Mouse (Mus musculus): ENCODE results near the gene Aebp2. TPM values are rescaled to one million over a fixed set of nuclear protein-coding genes. Genes with fewer than 3 reads are reported as not detected.

Gene Aebp2
- polyA plus RNA-seq, 1 experiment from 2014 or later: 11.5 TPM

DNA sequence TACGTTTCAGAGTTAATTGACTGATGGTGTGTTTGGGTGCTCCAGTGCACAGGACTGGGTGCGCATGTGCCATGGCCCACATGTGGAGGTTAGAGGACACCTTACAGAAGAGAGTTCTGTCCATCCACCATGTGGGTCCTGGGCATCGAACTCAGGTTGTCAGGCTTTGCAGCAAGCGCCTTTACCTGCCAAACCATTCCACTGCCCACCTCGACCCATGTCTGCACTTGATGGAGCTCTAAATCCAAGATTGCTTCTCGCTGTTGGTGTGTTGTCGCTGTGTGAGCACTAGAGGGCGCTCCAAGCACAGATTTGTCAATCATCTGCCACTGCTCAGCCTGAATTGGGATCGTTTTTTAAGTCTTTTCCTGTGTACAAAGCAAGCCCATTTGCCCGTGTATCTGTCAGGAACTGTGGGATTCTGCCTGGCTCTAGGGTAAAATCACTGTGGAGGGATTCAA lies 92.5 kb downstream of the Aebp2 start:
- Histone ChIP-seq H3K4me2 (no peak overlapping the region), H3K27me3 (peaks cover 11% of the 10 kb centered on the region; the same call in 1 of the 2 replicates), H3K27ac (no peak overlapping the region), H3K4me3 (no peak overlapping the region), H3K9ac (no peak overlapping the region), H3K9me3 (no peaks in the 10 kb centered on the region), H3K36me3 (no peaks in the 10 kb centered on the region), H3K4me1 (no peaks in the 10 kb centered on the region; the same call in 1 of the 2 replicates)
- WGBS: 15% methylated on average over 10 of the region's 10 CpGs
- peak; percentile 50; the same call in 1 of the 2 replicates for ATAC-seq (ENCODE audit: borderline replicate concordance, extremely low read depth, low FRiP score, low TSS enrichment)

DNA sequence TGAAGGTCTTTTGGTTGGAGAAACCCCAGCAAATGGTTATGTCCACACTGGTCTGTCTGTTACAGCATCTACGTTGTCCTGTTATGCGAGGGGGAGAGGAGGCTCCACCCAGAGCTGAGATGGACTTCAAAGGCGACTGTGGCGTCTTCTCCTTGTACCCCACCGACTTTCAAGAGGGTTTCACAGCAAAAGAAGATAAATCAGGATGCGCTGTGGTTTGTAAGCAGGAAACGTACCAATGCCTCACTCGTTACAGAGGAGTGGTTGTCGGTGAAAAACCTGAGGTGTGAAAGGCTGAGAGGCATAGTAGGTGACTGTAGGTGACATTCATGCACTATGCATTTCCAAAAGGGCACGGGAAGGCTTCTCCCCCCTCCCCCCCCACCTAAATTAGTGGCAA lies 99.6 kb downstream of the Aebp2 start:
- Histone ChIP-seq H3K4me1 (no peaks in the 10 kb centered on the region), H3K9me3 (no peaks in the 10 kb centered on the region), H3K9ac (no peak overlapping the region), H3K36me3 (no peaks in the 10 kb centered on the region), H3K4me2 (no peak overlapping the region), H3K4me3 (no peak overlapping the region), H3K27ac (no peak overlapping the region), H3K27me3 (no peaks in the 10 kb centered on the region)
- no peak for ATAC-seq (ENCODE audit: borderline replicate concordance, extremely low read depth, low FRiP score, low TSS enrichment)
- WGBS: 60% methylated on average over 10 of the region's 10 CpGs

Other genes starting within 250 kb of the Aebp2 start
- 36.1 and 36.6 TPM in 2 replicates for gene Plekha5, start 198.6 kb upstream of the Aebp2 start, polyA plus RNA-seq (2015; fragmentation: Nextera tagmentation; extraction: Ambion mirVana)
- not detected in 2 replicates for gene Gm11077, start 106.6 kb downstream of the Aebp2 start, polyA plus RNA-seq (2015; fragmentation: Nextera tagmentation; extraction: Ambion mirVana)

All from lung, embryonic 15.5 days (tissue).